Mouse (Mus musculus) common myeloid progenitor, adult 5-6 weeks (primary cell): Measurements from ENCODE around the gene Atp6v0a4. TPM values are rescaled to one million over a fixed set of nuclear protein-coding genes. Genes with fewer than 3 reads are reported as not detected.

Experiments used
- ATAC-seq: replicated peaks from 2 replicates; pipeline ENCODE4 v1.8.0; 2016; ENCODE audit warnings: low read depth, mild to moderate bottlenecking, moderate TSS enrichment, inconsistent platforms; ENCODE audit not compliant: poor library complexity, severe bottlenecking
- total RNA-seq: library from RNA; stranded (forward); fragments of 200-1000, 187-1606 nt; gene quantifications from 2 replicates; pipeline ENCODE4 v1.2.3, GENCODE M21; 2017

The Atp6v0a4 gene
- 0.46 TPM in 1 of 2 replicates, not detected in the other for total RNA-seq

DNA sequence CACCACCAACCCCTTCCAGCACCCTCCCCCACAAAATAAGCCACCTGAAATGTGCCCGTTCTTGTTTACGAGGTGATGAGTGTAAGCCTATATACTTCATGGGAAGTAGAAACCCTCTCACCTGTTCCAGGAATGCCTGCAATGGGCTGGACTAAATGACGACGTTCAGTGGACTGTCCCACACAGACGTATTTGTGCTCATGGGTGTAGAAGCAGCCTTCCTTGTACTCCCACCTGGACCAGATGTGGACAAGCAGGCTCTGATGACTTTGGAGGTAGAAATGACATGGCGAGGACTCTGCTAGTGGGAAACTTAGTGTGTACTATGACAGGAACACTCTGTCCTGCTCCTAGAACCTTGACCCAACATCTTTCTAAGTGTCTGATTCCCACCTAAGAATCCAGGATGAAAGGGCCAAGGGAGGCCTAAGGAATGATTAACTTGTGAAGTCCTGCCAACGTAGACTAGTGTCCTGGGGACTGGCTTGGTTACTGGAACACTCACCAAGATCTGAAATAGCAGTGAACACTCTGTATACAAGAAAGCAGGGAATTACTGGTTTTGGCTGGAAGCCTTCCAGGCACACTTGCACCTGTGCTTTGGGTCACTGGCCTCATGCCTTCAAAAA, at the start of gene Atp6v0a4:
Gene Atp6v0a4 (minus strand): TSS at position 380 of the 629 bp plus-strand sequence.
- no peak for ATAC-seq

DNA sequence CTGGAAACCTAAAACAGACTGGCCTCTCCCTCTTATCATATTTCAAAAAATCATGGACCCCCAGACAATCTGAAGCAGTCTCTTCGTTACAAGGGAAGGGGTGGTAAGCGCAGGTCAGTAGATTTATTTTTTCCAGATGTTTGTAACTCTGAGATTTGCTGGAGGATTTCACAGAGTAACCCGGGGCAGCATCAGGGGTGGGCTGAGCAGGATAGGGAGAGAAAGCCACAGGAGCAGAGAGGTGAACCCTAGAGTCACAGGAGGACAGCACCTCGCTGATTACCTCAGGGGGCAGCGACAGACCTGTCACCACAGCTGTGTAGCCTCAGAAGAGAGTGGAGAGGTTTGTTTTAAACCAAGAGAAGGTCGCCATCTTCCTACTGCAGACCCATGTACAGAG, 41.0 kb upstream of the Atp6v0a4 start:
- ATAC-seq = no peak

DNA sequence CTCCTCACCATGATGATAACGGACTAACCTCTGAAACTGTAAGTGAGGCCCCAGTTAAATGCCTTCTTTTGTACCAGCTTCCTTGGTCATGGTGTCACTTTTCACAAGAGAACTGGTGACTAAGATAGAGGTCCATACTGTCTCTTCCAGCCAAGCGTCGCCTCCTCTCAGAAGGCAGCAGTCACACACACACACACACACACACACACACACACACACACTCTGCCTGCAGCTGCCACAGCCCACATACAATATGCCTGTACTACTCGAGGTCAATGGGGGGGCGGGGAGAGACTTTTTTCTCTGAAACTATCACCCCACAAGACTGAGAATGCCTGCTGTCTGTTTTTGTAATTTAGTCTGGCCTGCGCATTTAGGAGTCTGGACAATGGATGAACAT, 40.3 kb upstream of the Atp6v0a4 start:
- no peak for ATAC-seq

DNA sequence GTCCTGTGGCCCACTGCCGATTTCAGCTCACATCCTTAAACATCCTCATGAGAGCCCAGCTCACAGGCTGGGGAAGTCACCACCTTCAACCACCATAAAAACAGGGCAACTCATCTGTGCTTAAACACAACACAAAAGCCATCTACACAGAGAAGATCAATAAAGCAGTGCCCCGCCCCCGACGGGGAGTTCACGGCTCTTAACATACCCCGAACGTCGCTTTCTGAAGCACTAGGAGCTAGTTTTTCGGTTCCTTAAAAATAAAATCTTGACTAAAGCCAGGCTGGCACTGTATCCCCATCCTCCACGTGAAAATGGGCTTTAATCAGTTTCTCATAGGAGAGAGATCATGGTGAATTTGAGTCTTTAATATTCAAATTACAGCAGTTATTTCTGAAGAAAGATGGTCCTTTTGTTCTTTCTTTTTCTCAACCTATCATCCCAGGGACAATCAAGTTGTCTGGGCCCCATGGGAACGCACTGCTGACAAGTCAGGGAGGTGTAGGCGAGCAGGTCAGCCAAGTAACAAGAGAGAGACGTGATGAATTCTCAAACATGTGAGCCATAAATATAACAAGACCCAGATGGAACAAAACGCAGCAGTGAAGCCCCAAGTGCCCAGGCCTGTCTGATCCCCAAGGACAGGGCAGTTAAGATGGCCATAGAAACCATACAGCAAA, 38.6 kb upstream of the Atp6v0a4 start:
- ATAC-seq = no peak

DNA sequence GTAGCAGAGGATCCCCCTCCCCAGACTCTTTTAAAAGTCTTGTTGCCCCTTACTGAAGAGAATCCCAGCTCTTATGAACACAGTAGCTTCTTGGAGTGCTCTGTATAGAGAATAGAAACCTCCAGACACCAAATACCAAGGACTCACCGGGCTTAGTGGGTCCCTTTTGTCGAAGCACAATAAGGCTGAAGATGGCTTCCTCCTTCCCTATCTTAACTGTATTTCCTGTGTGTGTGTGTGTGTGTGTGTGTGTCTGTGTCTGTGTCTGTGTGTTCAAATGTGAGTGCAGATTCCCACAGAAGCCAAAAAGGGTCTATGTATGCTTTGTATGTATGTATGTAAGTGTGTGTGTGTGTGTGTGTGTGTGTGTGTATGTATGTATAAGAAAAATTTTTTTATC, 36.2 kb upstream of the Atp6v0a4 start:
- 0 out of 2 replicates have a peak, but pooled peaks have one; percentile 20 for ATAC-seq

DNA sequence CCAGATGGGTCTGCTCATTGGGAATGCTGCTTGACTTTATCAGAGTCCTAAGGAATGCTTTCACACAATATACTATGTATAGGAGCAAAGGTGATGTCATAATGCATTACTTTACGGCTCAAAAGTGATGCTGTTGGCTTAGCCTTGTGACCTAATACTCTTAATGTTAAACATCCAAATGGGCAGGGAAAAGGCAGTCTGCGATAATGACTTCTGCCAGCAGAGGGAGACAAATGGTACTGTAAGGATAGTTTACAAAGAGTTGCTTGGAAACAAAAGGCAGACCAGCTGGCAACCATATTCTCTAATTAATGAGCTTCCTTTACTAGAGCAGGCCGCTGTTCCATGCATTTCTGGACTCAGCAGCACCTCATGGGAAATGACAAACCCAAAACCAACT, 35.7 kb upstream of the Atp6v0a4 start:
- peak; percentile 97 for ATAC-seq

DNA sequence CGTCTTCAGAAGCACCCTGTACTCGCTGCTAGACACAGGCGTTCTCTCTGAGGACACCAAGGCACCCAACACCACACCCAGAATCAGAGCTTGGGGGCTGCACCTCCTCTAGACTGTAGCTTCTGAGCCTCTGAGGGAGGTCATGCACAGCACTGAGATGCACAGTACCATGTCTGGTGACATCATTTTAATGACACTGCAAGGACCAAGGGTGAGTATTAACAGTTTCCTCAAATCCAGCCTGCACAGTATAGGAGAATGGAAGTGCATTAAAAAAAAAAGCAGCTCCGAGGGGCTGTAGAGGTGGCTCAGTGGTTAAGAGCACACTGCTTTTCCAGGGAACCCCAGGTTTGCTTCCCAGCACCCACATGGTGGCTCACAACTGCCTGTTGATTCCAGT, 35.2 kb upstream of the Atp6v0a4 start:
- no peak for ATAC-seq

DNA sequence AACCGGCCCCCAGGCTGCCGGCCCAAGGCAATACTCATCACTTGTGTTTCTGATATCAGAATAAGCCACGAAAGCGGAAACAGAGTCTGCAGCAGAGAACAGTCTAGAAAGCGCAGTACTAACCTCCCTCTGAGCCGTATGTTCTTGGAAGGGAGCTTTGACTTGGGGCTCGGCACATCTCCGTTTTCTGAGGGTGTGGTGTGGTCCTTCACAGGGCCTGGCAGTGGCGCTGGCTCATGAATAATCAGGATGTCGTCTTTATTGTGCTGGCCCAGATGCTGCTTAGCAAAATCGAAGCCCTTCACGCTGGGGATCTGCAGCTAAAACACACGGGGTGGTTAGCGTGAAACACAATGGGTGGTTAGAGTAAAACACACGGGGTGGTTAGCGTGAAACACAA, 33.5 kb upstream of the Atp6v0a4 start:
- no peak for ATAC-seq

DNA sequence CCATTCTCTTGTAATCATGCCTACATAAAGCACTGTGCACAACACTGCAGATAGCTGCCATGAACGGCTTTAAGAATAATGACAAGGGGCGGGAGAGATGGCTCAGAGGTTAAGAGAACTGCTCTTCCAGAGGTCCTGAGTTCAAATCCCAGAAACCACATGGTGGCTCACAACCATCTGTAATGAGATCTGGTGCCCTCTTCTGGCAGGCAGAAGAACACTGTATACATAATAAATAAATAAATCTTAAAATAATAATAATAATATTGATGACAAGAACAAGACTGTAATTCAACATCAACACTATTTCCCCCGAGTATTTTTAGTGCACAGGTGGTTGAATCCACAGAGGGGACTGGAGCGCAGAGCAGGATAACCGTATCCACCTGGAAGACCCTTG, 31.8 kb upstream of the Atp6v0a4 start:
- ATAC-seq = no peak

DNA sequence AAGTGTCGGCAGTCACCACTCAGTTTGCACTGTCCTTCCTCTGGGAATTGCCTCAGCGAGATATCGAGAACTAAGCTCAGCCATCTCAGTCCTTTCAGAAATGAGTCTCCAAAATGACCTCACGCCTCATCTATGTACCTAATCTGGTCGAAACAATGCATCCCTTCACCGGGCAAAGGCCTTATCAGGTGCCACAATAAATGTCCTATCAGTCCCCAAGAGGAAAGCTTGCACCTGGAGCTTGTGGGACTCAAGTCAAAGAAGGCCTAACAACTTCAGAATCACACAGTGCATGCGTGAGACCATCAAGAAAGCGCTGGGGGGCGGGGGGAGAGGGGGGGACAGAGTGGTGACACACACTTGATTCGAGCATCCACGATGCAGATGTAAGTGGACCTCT, 27.9 kb upstream of the Atp6v0a4 start:
- ATAC-seq = no peak

DNA sequence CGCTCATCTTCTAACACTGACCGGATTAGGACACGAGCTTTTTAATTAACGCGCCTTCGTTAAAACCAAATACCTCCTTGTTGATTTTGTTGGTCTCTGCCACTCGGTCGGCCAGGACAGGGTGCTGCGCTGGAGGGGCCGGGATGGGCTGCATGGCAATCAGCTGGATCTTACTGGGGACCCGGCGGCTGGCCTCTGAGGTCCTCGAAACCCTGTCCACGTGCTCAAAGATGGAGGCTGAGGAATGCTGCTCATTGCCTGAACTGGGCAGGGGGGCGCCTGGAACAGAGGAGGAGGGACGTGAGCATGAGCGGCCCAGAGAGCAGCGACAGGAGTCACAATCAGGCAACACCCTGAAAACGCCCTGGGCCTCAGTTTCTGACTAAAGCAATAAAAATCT, 25.1 kb upstream of the Atp6v0a4 start:
- no peak for ATAC-seq

DNA sequence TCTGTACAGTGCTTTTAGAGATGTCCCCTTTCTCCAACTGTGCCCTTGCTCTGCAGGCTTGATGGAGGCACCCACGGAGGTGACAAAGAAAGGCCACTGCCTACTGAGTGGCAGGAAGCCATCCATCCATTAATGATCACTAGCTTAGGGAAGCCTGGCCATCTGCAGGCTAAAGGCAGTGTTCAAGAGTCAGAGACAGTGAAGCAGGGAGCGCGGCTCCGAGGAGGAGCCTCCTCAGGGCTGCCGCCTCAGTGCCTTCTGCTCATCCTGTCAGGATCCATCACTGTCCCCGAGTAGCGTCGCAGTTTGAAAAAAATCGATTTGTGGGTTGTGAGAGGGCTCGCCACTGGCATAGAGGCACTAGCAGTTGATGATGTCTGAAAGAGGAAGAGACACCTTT, 24.2 kb upstream of the Atp6v0a4 start:
- ATAC-seq = no peak

DNA sequence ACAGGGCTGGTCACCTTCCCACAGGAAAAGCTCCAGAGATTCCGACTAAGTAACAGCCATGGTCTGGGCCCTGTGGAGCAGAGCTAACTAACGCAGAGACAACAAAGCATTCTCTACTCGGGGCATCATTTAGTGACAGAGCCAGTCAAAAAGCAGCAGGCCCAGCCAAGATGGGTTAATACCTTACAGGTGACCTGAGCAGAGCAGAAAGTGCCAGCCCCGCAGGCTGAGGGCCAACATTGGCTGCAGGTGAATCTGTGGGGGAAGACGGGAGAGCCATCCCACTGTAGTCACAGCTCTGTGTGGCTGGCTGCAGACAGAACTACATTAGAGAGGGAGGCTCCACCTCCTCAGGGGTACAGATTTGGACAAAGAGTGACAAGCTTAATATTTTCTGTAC, 22.9 kb upstream of the Atp6v0a4 start:
- no peak for ATAC-seq

DNA sequence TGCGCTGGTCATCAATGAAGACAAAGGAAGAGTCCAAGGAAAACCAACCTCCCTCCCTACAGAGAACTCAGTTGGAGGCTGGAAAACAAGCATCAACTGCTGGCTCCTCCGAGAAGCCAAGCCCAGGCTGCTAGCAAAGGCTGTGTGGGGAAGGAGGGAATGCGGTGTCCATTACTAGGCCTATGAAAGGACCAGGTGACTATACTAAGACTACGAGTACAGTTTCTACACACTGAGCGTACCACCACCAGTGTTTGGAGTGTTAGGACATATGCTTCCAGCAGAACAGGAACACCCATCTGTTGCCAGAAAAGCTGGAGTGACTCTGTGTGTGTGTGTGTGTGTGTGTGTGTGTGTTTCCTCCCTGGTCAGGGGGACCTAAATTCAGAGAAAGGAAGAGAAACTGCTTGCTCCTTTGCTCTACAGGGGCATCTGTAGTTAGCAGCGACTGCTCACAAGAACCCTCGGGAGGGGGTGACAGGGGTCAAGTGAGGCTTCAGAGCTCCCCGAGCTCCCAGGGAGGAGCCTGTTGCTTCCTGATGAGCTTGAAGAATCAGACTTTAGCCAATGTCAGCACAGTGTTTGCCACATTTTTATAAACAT, 21.2 kb upstream of the Atp6v0a4 start:
- ATAC-seq = peak; percentile 47; the same call in 1 of the 2 replicates

DNA sequence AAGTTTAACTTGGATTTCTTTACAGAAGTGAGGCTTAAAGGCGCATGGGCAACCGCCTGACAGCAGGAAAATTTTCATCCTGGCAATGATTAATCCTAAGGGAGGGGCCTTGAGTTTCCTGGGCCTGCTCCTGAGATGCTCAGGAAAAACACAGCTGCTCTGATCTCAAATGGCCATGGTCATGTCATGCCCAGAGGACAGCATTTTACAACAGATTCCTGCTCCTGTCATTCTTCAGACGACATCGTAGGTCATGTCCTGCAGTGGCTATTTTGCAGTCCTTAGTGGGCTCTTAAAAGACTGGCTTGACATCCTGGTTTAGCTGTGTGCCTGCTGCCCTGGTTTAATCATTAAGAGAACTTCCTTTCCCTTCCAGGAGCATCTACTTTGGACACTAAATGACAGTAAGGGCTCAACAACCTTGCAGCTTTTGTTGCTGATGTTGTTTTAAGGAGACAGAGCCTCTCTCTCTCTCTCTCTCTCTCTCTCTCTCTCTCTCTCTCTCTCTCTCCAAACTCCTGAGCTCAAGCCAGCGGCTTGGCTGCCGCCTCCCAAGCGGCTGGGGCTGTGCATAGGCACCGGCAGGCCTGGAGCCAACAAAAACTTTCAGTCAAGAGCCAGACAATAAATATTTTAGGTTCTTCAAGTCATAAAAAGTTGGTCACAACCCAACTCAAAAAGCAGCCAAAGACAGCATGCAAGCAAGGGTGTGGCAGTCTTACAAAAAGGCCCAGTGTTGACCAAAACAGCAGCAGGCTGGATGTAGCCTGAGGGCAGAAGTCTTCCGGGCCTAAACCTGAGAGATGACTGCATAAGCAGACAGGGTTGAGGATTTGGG, 20.0 kb upstream of the Atp6v0a4 start:
- no peak for ATAC-seq

DNA sequence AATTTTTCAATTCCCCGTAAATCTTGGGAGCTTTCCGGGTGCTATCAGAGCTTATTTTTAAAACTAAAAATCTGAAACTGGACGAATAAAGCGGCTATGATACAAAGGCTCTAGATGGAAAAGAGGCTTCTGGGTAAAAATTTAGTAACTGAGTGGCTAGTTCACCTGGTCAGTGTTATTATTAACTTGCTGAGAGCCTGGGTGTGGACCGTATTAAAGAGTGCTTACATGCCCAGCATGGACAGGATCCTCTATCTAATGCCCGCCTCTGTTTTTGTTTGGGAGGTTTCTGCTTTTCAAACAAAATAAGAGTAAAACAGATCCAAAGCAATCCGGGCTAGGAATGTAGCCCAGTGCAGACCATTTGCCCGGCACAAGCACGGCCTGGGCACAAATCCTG, 16.0 kb upstream of the Atp6v0a4 start:
- no peak for ATAC-seq

DNA sequence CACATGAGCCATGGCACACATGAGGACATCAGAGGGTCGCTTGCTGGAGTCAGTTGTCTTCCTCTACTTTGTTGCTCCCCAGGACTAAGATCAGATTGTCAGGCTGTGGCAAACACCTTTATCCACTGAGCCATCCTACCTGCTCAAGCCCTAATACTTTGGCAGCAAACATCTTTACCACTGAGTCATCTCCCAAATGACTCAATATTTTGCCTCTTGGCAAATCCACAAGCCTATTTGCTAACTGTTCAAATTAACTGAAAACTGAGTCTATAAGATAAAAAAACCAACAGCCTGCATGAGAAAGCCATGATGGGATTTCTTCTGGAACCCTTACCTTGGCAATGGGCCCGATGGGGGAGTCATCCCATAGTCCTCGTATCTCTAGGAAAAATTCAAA, 14.7 kb upstream of the Atp6v0a4 start:
- ATAC-seq = no peak

DNA sequence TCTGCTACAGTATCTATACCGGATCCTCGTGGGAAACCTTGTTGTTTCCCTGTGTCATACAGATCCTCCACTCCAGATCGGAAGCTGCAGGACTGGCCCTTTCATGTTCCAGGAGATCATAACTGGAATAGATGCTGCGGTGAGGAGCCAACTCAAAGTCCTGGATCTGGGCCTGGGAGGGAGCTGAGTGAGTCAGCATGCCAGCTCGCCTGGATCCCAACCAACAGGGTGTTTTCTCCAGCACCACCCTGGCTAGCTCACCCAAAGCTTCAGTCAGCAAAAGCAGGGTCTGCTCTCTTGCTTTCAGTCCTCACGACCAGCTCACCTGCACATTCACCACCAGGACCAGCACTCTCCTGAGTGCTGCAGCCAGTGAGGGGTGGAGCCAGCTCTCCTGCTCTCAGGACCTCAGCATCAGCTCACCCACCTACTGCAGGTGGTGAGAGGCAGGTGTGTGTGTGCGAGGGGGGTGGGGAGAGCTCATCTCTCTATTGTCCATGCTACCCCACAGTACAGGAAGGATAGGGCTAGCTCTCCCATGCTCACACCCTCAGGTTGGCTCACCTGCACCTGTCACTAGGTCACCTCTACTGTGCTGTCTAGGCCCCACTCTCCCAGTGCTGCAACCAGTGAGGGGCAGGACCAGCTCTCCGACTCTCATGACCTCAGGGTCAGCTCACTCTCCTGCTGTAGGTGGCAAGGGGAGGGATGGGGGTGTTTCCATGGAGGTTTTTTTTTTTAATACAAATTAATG, 10.6 kb upstream of the Atp6v0a4 start:
- no peak for ATAC-seq

DNA sequence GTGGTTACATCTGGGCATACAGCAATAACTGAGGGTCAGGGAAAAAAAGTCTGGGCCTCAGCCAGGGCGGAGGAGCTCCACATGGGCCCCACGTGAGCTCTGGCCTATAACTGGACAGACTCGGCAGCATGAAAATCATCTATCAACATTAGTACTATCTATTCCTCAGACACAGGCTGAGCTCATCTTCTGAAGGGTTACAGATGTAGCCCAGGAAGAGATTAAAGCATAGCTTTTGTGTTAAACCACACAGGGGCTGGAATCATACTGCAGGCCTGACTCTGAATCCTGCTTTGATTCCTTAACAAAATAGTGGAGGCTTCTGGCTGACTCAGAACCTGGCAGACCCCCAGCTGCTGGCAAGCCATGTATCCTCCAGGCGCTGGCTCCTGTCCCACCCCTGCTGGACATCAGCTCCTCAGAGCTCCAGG, 7.4 kb upstream of the Atp6v0a4 start:
- ATAC-seq = no peak

DNA sequence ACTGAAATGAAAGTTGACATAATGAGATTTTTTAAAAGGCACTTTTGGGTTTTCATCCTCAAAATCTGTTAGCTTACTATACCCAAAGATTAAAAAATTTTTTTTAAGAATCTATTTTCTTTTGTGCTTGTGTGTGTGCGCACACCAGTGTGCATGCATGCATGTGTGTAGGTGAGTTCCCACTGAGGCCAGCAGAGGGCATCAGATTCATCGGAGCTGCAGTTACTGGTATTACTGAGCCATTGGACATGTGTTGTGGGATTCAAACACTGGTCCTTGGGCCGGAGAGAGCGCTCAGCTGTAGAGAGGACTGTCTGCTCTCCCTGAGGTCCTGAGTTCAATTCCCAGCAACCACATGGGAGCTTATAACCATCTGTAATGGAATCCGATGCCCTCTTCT, 5.5 kb upstream of the Atp6v0a4 start:
- ATAC-seq = no peak
